Mouse (Mus musculus) liver, adult 2 months (tissue): ENCODE measurements at regions not wholly inside any gene's neighbourhood (a gene's known extent, or its start where the extent isn't known, plus 50 kb on each side); places are given as distances from the start of the nearest gene placed in this dataset.

Experiments used
- CTCF ChIP-seq: fragments of 200-500 bp; IDR thresholded peaks from 2 replicates; pipeline ENCODE4 v1.5.1; 2011; ENCODE audit warnings: low read depth, low read length, control low read depth
- POLR2A ChIP-seq: fragments of 200-500 bp; IDR thresholded peaks from 2 replicates; pipeline ENCODE4 v1.6.1; 2011; ENCODE audit warnings: low read length, control low read depth; ENCODE audit not compliant: insufficient read depth; ENCODE audit errors: extremely low read depth

DNA sequence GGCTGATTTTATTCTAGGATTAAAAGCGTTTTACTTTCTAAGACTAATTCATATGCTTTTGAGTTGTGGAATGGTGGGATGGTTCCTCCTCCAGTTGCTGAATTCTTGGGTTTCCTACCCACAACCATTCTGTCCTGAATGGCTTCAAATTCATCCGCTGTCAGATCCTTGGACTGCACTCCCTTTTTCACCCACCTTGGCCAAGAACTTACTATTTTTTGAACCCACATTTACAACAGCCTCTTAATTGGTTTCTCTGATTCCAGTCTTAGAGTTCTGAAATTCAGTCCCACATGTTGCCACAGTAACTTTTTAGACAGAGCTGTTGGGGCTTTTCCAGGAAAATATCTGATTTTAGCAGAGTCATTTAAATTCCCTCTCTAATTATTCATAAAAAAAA lies 177.0 kb upstream of the Hs3st4 start:
- TF ChIP-seq CTCF (no peak), POLR2A (no peak)
